Mouse (Mus musculus) stomach, embryonic 14.5 days (tissue): Measurements from ENCODE around the gene Ip6k2. TPM values are rescaled to one million over a fixed set of nuclear protein-coding genes. Genes with fewer than 3 reads are reported as not detected.

Experiments
- ATAC-seq: fragments of 200-750 bp; cut with Nextera tagmentation; 2 replicates; pipeline ENCODE4 v1.8.0; 2017; ENCODE audit warnings: low read depth, moderate TSS enrichment; ENCODE audit not compliant: insufficient number of reproducible peaks, insufficient read depth, low FRiP score
- H3K27ac ChIP-seq: fragments of 300-500 bp; sonication (generic); 2 replicates; pipeline ENCODE4 v1.5.1; 2014; ENCODE audit warnings: mild to moderate bottlenecking, low read length, moderate library complexity, mixed read lengths
- H3K27me3 ChIP-seq: fragments of 300-500 bp; sonication (generic); 2 replicates; pipeline ENCODE4 v1.6.1; 2014; ENCODE audit warnings: low read length, control low read depth, mixed read lengths; ENCODE audit not compliant: control insufficient read depth, insufficient read depth
- H3K36me3 ChIP-seq: fragments of 300-500 bp; sonication (generic); 2 replicates; pipeline ENCODE4 v1.6.1; 2014; ENCODE audit warnings: mild to moderate bottlenecking, control low read depth, low read length, moderate library complexity, mixed read lengths; ENCODE audit not compliant: control insufficient read depth, insufficient read depth
- H3K4me1 ChIP-seq: fragments of 300-500 bp; sonication (generic); 2 replicates; pipeline ENCODE4 v1.6.1; 2014; ENCODE audit warnings: low read length, control low read depth, mixed read lengths; ENCODE audit not compliant: control insufficient read depth, insufficient read depth
- H3K4me2 ChIP-seq: fragments of 300-500 bp; sonication (generic); replicated peaks from 2 replicates; pipeline ENCODE4 v1.6.1; 2014; ENCODE audit warnings: low read depth, low read length, control low read depth
- H3K4me3 ChIP-seq: fragments of 300-500 bp; sonication (generic); 2 replicates; pipeline ENCODE4 v1.5.1; 2014; ENCODE audit warnings: low read depth, low read length, control low read depth
- H3K9ac ChIP-seq: fragments of 300-500 bp; sonication (generic); replicated peaks from 2 replicates; pipeline ENCODE4 v1.6.1; 2014; ENCODE audit warnings: low read depth, mild to moderate bottlenecking, control low read depth, low read length, moderate library complexity, mixed read lengths
- H3K9me3 ChIP-seq: fragments of 300-500 bp; sonication (generic); 2 replicates; pipeline ENCODE4 v1.6.1; 2016; ENCODE audit warnings: low read depth, low read length, control low read depth; ENCODE audit not compliant: control insufficient read depth
- WGBS: fragments of 180-500 bp; shearing (Covaris S2); extraction: QIAGEN DNeasy Blood & Tissue Kit; methylation state at CpG from one replicate; pipeline ENCODE4 v1.1.7; 2014; 5-methylcytosine and 5-hydroxymethylcytosine counted together
- polyA plus RNA-seq: library from polyadenylated mRNA; unstranded; fragments of >200 nt; fragmentation: Nextera tagmentation; extraction: Ambion mirVana; gene quantifications from 2 replicates; pipeline ENCODE4 v1.2.1, GENCODE M21; 2014

Ip6k2 gene
- polyA plus RNA-seq, 1 experiment from 2014 or later: 123 TPM

DNA sequence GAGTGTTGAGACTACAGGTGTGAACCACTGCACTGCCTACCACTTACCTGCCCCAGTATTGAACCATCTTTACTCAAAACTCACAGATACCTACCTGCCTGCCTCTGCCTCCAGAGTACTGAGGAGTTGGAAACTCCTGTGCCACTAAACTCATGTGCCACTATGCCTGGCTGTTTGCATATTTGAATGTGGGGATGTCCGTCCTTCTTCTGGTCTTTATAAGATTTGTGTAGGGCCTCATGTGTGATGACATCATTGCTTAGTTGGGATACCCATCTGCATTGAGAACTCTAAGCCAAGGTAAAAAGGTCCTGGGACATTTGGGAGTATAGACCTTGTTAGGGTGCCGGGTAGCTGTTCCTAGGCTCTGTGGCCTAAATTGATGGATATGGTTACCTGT lies 3.5 kb downstream of the Ip6k2 start:
- H3K4me2 ChIP-seq: no peak overlapping the region
- H3K36me3 ChIP-seq: no peaks in the 10 kb centered on the region
- ATAC-seq: no peak
- no peak overlapping the region for H3K9ac ChIP-seq
- H3K4me1 ChIP-seq: peaks cover 15% of the 10 kb centered on the region; the same call in 1 of the 2 replicates
- 95% methylated on average over 2 of the region's 2 CpGs for WGBS
- H3K27me3 ChIP-seq: no peaks in the 10 kb centered on the region
- H3K4me3 ChIP-seq: no peak overlapping the region
- no peak overlapping the region for H3K27ac ChIP-seq
- H3K9me3 ChIP-seq: no peaks in the 10 kb centered on the region

DNA sequence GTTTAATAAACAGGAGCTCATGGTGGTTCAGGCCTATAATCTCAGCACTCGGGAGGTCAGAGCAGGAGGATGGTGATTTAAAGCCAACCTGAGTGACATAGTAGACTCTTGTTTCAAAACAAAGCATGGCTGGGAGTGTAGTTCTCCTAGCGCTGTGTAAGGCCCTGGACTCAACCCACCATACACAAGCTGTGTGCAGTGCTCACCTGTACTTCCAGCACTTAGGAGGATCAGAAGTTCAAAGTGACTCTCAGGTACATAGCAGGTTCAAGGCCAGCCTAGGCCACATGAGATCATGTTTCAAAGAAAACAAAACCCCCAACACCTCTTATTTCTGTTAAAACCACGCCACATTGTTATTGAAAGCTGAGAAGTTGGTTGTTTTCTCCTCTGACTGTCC lies 5.1 kb downstream of the Ip6k2 start:
- H3K4me2 ChIP-seq: no peak overlapping the region
- no peak overlapping the region for H3K27ac ChIP-seq
- ATAC-seq: no peak
- H3K4me1 ChIP-seq: peaks cover 15% of the 10 kb centered on the region; the same call in 1 of the 2 replicates
- H3K27me3 ChIP-seq: no peaks in the 10 kb centered on the region
- H3K9ac ChIP-seq: no peak overlapping the region
- no peaks in the 10 kb centered on the region for H3K36me3 ChIP-seq
- H3K9me3 ChIP-seq: no peaks in the 10 kb centered on the region
- 66% methylated on average over 3 of the region's 3 CpGs for WGBS
- H3K4me3 ChIP-seq: no peak overlapping the region

DNA sequence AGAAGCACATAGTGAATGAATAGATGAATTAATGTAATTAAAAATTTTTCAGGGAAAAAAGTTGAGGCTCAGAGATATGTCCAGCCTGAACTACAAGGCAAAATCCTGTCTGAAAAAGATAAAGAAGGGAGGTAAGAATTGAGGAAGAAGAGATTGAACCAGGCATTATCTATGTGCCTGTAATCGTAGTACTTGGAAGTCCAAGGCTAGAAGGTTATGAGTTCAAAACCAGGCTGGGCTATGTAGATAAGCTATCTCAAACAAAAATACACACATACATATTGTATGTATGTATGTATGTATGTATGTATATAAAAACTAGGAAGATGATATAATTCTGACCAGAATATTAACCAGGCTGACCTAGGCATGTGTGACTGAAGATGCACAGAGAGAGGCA lies 8.7 kb downstream of the Ip6k2 start:
- H3K4me2 ChIP-seq: no peak overlapping the region
- H3K27me3 ChIP-seq: no peaks in the 10 kb centered on the region
- H3K4me3 ChIP-seq: no peak overlapping the region
- H3K9me3 ChIP-seq: no peaks in the 10 kb centered on the region
- H3K36me3 ChIP-seq: peaks cover 4% of the 10 kb centered on the region; the same call in 1 of the 2 replicates
- peaks cover 24% of the 10 kb centered on the region; the same call in 1 of the 2 replicates for H3K4me1 ChIP-seq
- H3K27ac ChIP-seq: no peak overlapping the region
- ATAC-seq: no peak
- 72% methylated on average over 1 of the region's 1 CpGs for WGBS
- H3K9ac ChIP-seq: no peak overlapping the region

DNA sequence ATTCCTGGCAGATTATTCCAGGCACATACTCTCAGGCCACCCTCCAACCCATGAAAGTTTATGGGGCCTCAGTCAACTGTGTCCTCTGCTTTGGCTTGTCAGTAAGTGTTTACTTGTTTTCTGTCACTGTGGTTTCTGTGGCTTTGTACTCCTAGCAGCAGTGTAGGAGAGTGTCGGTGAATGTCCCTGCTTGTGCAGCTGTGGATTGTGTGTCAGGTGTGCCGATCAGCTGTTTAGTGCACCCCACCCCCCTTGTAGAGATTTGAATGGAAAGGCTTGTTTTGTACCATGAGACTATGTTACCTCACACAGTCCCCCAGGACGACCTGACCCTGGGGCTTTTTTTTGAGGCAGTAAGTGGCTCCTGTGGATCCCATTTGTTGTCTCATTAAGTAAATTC lies 9.1 kb downstream of the Ip6k2 start:
- Histone ChIP-seq H3K4me2 (no peak overlapping the region), H3K27ac (no peak overlapping the region), H3K4me3 (no peak overlapping the region), H3K4me1 (peaks cover 24% of the 10 kb centered on the region; the same call in 1 of the 2 replicates), H3K27me3 (no peaks in the 10 kb centered on the region), H3K9ac (no peak overlapping the region), H3K9me3 (no peaks in the 10 kb centered on the region), H3K36me3 (peaks cover 8% of the 10 kb centered on the region; the same call in 1 of the 2 replicates)
- WGBS: 46% methylated on average over 3 of the region's 3 CpGs
- ATAC-seq: no peak

DNA sequence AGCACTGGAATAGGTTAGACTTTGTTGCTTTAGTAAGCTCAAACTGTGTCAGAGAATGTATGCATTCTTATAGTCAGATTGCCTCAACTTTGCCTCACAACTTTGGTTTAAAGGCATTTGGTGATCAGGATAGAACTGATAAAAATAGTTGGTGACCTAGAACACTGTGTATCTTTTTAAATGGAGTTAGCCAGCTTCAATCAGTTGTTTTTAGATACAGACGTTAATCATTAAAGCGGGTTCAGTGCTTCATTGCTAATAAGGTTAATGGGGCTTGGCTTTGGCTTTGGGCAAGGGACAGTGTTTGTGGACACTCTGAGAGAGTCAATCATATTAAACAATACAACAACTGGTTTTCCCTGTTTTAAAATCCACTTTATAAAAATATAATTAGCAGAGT lies 11.7 kb downstream of the Ip6k2 start:
- no peak for ATAC-seq
- H3K27ac ChIP-seq: no peak overlapping the region

DNA sequence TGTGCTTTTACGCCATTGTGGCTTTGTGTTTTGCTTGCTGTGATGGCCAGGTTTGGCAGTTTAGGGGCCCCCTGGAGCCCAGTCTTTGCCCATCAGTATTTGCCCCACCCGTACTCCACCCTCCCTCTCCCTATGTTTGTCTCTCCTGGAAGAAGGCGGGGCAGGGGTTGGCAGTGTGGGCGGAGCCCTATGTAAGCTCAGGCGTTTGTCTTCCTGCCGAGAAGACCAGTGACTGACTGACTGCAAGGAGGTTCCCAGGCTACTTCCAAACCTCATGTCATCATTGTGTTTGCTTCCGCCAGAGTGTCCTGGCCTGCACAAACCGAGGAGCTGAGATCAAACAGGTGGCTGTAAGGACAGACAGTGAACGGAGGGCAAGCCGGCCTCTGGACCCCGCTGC lies 12.2 kb downstream of the Ip6k2 start:
- H3K4me1 ChIP-seq: peaks cover 18% of the 10 kb centered on the region; the same call in 1 of the 2 replicates
- peaks cover 33% of the 10 kb centered on the region for H3K36me3 ChIP-seq
- peak overlapping the region; percentile 22 for H3K4me2 ChIP-seq

More for the DNA sequence above, 11.7 kb downstream of the Ip6k2 start:
- H3K4me2 ChIP-seq: peak overlapping the region; percentile 22
- H3K4me3 ChIP-seq: no peak overlapping the region
- H3K9me3 ChIP-seq: no peaks in the 10 kb centered on the region
- 61% methylated on average over 2 of the region's 2 CpGs for WGBS
- H3K27me3 ChIP-seq: no peaks in the 10 kb centered on the region
- H3K4me1 ChIP-seq: peaks cover 18% of the 10 kb centered on the region; the same call in 1 of the 2 replicates
- no peak overlapping the region for H3K9ac ChIP-seq
- H3K36me3 ChIP-seq: peaks cover 32% of the 10 kb centered on the region

DNA sequence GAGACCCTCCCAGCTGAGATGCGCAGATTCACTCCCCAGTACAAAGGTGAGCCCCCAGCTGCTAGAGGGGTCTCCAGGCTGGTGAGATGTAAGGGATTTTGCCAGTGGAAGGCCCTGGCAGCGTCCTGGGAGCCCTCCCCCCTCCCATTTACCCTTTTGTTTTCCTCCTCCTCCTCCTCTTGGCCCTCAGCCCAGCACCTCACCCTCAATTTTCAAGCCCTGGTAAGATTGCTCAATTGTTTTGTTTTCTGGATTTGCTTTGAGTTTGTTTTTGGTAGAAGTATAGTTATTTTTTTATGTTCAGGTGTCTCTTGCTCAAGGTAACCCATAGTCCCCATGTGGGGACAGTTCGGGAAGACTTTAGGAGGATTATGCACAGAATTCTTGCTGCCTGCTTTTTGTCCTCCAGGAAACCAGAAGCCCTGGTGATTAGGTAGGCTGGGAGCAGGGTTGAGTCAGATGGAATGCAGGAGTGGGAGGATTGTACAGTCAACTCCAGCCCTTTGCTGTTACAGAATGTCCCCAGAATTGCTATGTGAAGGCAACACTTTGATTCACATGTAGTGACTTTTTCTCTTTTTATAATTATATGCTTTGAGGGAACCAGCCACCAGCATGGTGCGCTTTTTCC lies 12.9 kb downstream of the Ip6k2 start:
- no peaks in the 10 kb centered on the region for H3K27me3 ChIP-seq
- ATAC-seq: no peak
- peaks cover 38% of the 10 kb centered on the region for H3K36me3 ChIP-seq
- H3K4me1 ChIP-seq: peaks cover 18% of the 10 kb centered on the region; the same call in 1 of the 2 replicates
- H3K27ac ChIP-seq: no peak overlapping the region
- H3K9me3 ChIP-seq: no peaks in the 10 kb centered on the region
- no peak overlapping the region for H3K9ac ChIP-seq
- H3K4me3 ChIP-seq: no peak overlapping the region
- WGBS: 74% methylated on average over 4 of the region's 4 CpGs
- H3K4me2 ChIP-seq: no peak overlapping the region

More for the DNA sequence above, 12.2 kb downstream of the Ip6k2 start:
- no peak overlapping the region for H3K9ac ChIP-seq
- 30% methylated on average over 11 of the region's 11 CpGs for WGBS
- ATAC-seq: peak; percentile 85
- no peak overlapping the region for H3K27ac ChIP-seq
- no peak overlapping the region for H3K4me3 ChIP-seq
- no peaks in the 10 kb centered on the region for H3K27me3 ChIP-seq
- H3K9me3 ChIP-seq: no peaks in the 10 kb centered on the region

DNA sequence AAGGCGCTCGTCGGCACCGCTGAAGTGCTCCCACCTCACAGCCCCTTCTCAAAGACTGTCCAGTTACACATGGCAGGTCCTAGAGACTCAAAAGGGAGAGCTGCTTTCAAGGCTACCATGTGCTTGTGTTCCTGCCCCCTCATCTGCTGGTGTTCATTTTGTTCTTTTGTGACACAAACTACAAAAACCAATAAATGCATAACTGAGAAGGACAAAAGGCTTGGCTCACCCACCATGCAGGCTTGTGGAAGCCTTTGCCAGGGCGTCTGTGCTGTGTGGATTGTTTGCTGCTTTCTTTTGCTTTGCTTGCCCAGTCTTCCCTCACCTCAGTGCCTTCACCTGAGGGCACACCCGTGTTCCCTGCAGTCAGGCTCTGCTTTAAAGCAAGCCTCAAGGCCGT lies 13.9 kb downstream of the Ip6k2 start:
- H3K9me3 ChIP-seq: no peaks in the 10 kb centered on the region
- no peak overlapping the region for H3K4me3 ChIP-seq
- peaks cover 18% of the 10 kb centered on the region; the same call in 1 of the 2 replicates for H3K4me1 ChIP-seq
- no peak overlapping the region for H3K4me2 ChIP-seq
- no peak for ATAC-seq
- H3K27me3 ChIP-seq: no peaks in the 10 kb centered on the region
- no peak overlapping the region for H3K9ac ChIP-seq
- no peak overlapping the region for H3K27ac ChIP-seq
- H3K36me3 ChIP-seq: peaks cover 45% of the 10 kb centered on the region
- 90% methylated on average over 7 of the region's 7 CpGs for WGBS
